Mouse (Mus musculus): Measurements from ENCODE around the gene Prkn.

GRCm38 (mm10) chr17:11913620-11914019, 1073.4 kb downstream of the Prkn start:
- TF ChIP-seq GATA1 (IDR thresholded peaks at IDR 0.05; ENCODE audit: borderline replicate concordance, low read length): no peak
- no peak for TF ChIP-seq FLI1 (IDR thresholded peaks at IDR 0.05; ENCODE audit: low read length)
